Mouse (Mus musculus): ENCODE measurements around the gene 4930442H23Rik.
A peak's percentile ranks its signal among the peaks of the same experiment; 100 is the strongest.

Gene 4930442H23Rik

DNA sequence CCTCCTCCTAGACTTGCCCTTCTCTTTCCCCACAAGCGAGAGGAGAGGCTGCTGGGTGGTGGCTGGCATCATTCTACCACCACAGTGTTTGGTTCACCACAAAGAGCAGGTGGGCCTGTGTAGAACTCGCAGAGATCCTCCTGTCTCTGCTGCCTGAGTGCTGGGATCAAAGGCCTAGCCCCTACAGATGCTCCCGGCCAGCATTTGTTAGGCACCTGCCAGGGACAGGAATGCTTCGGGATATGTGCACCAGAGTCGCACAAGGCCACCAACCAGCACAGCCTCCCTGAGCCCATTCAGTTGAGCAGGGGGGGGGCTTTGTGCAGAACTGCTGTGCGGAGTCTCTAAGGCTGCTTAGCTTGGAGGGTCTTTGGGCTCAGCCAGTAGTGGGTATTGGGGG lies 38.3 kb downstream of the 4930442H23Rik start:
- DNase-seq (ENCODE audit: extremely low spot score): no peak

DNA sequence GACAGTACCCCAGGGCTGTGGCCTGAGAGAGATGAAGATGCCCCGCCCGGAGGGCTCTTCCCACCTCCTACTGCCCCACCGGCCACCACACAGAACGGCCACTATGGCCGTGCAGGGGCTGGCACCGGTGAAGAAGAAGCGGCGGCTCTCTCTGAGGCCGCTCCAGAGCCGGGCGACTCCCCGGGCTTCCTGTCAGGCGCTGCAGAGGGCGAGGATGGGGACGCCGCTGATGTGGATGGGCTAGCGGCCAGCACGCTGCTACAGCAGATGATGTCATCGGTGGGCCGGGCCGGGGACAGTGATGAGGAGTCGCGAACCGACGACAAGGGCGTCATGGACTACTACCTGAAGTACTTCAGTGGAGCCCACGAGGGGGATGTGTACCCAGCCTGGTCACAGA lies 39.0 kb downstream of the 4930442H23Rik start:
- DNase-seq (ENCODE audit: extremely low spot score): no peak

DNA sequence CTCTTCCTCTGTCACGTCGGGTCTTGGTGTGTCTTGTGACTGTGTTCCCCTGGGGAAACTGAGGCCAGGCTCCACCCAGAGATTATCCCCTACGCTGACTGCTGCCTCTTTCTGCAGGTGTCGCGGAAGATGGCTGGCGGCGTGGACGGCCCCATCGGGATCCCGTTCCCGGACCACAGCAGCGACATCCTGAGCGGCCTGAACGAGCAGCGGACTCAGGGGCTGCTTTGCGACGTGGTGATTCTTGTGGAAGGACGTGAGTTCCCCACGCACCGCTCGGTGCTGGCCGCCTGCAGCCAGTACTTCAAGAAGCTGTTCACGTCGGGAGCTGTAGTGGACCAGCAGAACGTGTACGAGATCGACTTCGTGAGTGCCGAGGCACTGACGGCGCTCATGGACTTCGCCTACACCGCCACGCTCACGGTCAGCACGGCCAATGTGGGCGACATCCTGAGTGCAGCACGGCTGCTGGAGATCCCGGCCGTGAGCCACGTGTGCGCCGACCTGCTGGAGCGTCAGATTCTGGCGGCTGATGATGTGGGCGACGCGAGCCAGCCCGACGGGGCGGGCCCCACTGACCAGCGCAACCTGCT lies 39.7 kb downstream of the 4930442H23Rik start:
- DNase-seq (ENCODE audit: extremely low spot score): no peak

DNA sequence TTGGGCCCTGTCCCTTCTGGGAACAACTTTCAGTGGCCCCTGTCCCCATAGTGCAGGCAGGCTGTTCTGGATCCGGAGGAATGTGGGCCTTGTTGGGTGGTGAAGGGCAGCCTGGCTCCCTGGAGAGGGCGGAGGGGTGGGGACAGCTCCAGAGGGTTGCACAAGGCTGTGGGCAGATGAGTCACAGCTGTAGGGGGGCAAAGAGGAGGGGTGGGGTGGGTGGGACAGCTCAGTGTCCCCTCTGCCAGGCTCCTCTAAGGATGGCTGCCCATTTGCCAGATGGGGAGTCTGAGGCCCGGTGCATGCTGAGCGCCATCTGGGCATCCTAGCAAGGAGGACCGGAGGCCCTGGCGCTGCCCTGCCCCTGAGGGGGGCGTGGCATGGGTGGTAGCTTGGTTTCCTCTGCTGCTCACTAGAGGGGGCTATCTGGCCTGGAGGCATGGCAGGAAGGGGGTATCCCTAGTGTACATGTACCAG lies 40.5 kb downstream of the 4930442H23Rik start:
- DNase-seq (ENCODE audit: extremely low spot score): no peak

DNA sequence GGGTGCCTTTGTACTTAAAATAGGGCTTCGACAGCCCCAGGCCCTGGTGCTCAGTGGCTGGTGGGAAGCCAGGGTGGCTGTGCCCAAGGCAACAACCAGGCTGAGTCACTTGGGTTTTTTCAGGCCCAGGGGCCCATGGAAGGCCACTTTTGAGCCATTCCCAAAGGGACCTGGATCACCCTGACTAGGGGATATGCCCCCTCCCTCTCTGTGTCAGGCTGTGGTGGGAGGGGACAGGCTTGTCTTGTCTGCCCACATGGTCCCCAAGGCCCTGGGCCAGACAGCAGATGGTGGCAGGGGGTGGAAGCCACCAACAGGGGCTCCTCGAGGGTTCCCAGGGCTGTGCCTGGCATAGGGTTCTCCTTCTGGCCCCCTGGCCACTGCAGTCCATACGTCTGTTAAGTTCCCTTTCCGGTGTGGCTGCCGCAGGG lies 41.1 kb downstream of the 4930442H23Rik start:
- no peak for DNase-seq (ENCODE audit: extremely low spot score)

DNA sequence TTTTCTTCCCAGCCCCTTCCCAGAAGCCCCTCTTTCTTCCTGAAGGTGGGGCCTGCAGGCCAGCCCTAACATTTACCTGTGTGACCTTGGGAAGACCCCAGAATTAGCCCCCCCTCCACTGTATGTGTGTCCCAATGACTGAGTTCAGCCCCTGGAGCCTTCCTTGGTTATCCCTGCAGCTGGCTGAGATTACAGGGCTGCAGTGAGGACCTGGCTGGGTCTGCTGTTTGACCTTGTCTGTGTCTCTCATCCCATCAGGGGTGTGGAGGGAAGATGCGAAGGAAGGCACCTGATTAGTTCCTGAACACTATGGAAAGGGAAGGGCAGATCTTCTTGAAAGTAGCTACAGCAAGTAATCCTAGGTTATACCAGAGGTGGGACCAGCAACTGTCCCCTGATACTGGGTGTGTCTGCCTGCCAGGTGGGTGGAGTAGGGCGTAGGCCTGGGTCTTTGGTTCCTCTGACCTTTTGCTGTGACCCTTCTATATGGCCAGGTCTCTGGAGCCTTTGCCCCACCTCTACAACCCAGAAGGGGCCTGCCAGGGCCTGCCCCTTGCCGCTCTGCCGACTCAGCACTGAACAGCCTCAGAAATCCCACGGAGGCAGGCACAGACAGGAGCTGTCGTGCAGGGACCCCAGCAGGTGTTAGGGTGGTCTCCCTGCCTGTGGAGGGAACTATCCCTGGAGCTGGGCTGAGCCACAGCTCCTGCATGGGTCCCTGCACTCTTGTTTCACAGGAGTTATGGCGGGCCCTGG lies 42.0 kb downstream of the 4930442H23Rik start:
- DNase-seq (ENCODE audit: extremely low spot score): no peak

DNA sequence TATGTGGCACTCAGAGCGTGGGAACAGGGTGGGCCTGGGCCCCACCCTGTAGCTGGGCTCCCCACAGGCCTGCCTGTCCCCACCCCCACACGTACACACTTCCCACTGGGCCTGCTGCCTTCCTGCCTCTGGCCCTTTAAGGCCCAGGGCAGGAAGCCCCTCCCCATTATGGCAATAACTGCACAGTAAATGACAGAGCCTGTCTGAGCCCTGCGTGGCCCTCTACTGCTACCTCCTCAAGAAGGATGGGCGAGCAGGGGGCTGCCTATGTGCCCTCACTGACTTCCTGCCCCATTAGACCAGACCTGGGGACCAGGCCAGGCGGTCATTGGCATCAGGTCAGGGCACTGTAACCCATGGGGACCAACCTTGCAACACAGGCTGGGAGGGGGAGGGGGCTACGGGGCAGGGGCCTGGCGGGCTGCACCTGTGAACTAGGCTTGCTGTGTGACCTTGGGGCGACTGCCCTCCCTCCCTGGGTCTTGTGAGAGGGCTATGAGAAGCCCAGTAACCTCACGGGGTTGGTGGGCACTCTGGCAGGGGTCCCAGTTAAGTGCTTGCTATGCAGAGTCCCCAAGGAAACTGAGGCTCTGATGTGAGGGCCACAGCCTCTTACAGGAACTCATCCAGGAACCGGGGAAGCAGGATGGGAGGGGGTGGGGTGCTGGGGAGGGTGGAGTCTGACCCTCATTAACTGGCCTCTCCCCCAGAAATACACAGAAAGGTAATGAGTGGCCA lies 42.8 kb downstream of the 4930442H23Rik start:
- no peak for DNase-seq (ENCODE audit: extremely low spot score)

DNA sequence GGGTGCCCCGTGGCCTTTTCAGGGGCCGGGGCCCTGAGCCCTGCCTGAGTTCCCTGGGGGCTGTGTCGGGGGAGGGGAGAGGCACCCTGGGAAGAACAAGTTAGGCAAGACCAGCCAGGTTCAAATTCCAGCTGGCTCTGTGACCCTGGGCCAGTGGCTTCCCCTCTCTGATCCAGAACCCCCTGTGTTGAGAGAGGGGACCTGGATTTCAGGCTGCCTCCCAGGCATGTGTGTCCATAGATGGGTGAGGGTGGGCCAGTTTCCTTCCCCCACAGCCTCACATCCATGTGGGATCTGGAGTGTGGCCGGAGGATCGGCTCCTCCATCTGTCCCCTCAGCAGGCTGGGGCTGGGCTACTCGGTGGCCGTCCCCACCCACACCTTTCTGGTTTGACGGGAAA lies 43.6 kb downstream of the 4930442H23Rik start:
- no peak for DNase-seq (ENCODE audit: extremely low spot score)

DNA sequence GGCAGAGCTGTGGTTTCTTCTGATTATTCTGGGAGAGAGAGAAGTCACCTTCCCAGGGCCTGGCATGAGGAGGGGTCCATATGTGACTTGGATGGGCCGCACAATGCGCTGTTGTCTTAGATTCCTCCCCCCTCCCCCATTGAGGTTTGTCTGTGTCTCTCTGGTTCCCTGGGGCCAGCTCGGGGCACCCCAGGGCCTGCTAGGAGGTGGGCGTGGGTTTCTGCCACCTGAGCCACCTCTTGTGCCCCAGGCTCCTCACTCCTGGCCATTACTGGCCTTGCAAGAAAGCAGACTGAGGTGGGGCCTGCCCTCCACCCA lies 44.2 kb downstream of the 4930442H23Rik start:
- DNase-seq (ENCODE audit: extremely low spot score): no peak

DNA sequence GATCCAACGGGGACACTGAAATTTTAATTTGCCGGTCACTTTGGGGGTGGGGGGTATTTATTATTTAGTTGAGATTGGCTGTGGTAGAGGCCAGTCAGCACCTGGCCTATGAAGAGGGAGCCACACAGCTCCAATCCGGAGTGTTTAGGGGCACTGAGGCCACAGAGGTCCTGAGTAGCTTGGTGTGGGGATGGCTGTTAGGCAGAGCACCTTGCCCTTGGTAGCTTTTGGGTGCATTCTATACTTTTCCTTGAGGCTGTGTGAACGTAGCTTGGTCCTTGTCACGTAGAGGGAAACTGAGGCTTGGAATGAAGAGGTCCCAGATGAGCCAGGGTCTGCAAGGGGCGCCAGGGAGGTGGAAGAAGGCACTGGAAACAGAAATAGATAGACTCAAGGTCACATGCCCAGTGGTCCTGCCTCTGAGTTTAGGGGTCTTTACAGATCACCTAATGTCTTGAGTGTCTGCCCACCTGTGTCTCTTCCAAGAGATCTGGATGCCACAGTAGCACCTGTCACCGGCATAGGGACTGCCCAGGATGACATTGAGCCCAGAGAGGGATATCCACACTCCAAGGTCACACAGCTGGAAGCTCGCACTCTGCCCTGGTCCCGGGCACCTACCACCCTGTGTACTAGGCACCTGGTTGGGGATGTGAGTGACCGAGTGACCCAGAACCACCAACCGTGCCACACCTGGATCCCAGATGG lies 44.7 kb downstream of the 4930442H23Rik start:
- no peak for DNase-seq (ENCODE audit: extremely low spot score)

DNA sequence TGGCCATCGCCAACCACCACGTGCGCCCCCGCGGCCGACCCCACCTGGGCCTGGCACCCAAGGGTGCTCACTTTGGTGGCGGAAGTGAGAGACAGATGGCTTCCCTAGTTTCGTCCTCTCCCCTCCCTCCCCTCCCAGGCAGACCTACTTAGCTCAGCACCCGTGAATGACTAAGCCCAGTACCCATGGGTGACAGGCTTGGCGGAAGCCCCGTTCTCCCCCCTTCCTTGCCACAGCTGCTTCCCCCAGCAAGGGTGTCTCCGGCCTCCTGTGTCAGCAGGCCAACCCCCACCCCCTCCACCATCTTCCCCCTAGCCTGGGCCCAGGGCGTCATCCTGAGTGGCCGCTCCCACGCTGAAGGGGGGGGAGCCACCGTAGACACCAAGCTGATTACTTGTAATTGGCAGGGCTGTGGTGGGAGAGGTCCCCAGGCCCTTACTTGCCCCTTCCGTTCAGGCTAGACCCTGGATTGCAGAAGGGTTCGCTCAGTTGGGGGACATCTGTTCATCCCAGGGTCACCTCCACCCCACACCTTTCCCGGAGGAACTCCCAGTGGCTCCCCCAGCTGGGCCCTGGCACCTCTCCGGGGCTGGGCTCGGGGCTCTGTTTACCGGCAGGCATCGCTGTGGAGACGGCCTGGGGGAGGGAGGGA lies 45.4 kb downstream of the 4930442H23Rik start:
- peak; percentile 61 for DNase-seq (ENCODE audit: extremely low spot score)

DNA sequence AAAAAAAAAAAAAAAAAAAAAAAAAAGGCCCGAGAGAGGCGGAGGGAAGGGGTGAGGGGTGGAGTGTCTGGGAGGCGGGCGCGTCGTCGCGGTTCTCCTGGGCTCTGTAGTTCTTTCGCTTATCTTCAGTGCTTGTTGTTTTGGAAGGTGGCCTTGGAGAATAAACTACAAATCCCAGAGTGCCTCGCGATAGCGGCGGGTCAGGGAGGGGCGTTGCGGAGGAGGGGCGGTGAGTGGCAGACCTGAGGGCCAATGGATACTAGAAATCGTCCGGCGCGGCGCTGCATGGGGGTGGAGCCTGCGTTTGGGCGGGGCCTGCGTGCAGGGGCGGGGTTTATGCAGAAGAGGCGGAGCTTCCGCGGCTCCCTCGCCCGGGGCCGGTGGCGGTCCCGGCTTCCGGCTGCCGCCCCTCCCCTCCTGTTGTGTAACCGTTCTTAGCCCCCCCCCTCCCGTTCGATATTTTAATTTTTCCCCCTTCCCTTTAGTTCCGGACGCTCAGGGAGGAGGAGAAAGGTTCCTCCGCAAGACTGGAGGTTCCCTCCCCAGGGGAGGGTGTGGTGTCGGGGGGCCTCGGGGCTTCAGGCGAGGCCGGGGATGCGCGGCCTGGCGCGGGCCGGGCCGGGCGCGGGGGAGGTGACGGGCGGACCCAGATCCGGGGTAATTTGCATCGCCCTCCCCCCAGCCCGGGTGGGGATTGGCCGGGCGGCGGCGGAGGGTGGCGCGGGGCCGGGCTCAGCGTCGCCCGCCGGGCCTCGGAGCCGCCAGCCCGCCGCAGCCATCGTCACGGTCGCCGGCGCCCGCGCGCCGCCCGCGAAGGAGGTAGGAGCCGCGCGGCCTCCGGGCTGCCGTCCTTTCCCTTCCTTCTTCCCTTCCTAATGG lies 46.2 kb downstream of the 4930442H23Rik start:
- peak; percentile 100 for DNase-seq (ENCODE audit: extremely low spot score)

DNA sequence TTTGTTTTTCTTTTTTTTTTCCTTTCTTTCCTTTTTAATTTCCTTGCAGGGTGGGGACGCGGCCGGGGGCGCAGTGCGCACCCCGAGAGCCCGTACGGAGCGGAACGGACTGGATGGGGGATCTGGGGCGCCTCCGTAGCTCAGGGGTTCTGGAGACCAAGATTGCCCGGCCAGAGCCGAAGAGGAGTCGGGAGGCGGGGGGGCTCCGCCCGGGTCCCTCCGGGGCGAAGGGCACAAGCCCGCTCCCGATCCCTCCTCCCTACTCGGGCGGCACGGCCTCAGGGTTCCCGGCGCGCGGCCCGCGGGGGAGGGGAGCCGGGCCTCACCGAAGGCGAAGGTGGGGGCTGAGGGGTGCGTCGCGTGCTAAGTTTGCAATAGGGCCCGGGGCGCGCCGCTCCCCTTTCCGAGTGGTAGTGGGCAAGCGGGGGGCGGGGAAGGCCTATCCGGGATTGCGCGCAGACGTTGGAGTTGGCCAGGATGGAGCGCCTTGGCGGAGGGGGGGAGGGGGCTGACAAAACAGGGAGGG lies 46.9 kb downstream of the 4930442H23Rik start:
- DNase-seq (ENCODE audit: extremely low spot score): peak; percentile 85

DNA sequence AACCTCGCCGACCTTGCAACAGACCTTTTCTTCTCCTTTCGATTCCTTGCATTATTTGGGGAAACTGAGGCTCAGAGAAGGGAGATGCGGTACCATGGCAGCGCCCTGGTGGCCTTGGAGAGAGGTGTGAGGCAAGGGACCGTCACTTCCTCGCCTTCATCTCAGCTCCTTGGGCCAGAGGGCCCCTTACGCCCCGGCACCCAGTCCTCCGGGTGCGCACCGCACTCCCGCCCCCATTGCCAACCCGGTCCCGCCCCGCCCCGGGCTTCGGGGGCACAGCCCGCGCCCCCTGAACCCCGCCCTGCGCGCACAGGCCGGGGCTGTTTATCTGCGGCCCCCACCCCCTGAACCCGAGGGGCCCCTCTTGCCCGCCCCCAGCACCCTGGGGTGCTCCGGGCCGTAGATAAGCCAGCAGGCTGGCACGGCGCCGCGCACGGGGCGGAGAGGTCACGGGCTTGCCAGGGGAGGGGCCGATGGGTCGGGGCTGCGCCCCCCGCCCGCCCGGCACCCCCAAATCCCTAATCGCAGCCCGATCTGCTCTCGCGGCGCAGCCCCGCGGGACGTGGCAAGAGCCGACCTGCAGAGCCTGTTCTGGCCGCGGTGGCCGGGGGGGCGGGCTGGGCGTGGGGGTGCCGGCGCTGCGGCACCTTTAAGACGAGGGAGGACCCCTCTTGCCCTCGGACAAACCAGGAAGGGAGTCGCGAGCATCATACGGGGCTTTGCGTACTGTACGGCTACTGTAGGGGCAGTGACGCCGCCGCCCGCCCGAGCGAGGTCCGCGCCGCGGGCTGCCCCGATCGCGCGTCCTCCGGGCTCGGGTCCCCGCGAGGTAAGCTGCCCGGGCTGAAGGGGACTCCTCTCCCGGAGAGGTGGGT lies 47.6 kb downstream of the 4930442H23Rik start:
- DNase-seq (ENCODE audit: extremely low spot score): peak; percentile 74

DNA sequence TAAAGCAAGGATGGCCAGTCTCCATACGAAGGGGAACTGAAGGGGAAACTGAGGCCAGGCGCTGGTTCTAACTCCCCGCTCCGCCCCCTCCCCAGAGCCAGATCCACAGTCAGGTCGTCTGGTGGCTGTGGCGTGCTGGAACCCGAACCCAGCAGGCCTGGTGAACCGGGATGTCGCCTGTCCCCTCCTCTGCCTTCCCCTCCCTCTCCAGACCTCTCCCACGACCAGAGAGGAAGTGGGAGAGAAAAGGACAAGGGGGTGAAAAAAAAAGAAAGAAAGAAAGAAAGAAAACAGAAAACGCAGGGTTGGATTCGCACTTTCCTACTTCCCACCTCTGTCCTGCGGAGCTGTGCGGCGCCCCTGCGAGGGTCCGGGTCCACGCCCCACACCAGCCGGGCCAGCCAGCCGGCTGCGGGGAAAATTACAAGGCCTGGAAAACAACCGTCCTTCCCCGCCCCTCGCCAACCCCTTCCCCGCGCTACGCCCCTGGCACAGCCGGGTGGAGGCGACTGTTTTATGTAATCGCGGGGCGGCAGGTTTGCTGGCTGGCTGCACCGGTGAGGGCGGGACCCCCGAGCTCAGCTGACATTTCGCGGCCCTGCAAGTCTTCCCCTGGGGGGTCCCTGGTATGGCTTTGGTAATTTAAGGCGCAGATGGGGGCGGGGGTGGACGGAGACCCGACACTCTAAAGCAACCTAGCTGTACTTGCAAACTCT lies 48.5 kb downstream of the 4930442H23Rik start, which contains the start of gene Zbtb7a:
Gene Zbtb7a, plus strand, starts transcription at position 255 of the 716 bp plus-strand sequence.
- DNase-seq (ENCODE audit: extremely low spot score): peak; percentile 58

DNA sequence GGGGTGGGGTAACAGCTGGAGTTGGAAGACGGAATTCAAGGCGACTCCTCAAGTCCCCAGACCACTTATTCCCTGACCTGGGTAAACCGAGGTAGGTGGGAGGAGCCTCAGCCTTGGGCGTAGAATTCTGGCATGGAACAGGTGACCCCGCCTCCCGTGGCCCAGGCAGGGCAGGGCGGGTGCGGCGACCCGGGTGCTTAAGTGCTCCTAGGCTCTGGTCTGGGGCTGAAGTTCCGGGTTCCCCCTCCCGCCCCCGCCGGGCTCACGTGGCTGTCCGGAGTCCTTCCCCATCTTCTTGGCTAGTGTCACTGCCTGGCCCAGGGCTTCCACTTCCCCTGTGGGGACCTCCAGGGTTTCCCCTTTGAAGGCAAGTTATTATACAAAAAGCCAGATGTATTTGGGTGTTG lies 49.5 kb downstream of the 4930442H23Rik start:
- no peak for DNase-seq (ENCODE audit: extremely low spot score)

All from embryo, embryonic 9.5 days (tissue).